Comparison of ENCODE assay signal across 11 mouse cellular contexts in the genomic region with DNA sequence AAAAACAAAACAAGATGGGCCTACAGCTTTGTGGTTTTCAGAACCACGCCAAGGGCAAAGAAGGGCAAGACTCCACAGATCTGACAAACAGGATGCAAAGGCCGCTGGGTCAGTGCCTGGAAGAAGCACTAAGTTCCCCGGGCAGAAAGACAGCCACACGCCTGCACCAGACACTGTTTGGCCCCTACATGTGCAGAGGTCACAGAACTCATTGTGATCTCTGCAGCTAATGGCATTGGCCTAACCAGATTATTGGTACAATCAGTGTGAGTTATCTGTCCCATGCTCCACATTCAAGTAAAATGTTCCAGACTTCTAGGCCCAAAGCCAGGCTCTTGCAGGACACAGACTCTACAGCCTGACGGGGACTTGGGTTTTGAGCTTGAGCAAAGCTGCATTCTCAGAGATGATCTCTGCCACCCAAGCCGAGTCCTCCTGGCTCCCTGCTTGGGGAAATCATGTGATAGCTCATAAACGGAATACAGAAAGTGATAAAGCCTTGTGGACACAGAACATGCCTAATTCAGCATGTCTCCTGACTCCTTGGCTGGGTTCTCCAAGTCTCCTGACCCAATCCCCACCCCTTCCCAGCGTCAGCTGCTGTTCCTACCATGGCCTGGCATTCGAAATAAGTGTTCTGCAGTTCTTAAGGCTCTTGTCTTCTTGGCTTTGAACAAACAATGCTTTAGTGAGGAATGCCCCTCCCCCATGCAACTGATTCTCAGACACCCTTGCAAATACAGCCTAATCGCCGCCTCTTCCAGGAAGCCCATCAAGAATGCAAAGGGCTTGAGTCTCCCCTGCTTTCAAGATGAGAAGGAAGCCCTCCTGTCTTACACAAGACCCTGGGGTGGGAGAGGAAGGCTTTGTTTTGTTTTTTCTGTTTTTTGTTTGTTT. TPM values are rescaled to one million over a fixed set of nuclear protein-coding genes. Genes with fewer than 3 reads are reported as not detected.
DNase-seq lines count a peak whose midpoint lies in the region; TF ChIP-seq lines count a peak whose summit lies in the region.
"Had no signal": no experiment of that assay in that cellular context is flagged by ENCODE, and none has a peak within 500 bp of the region (broad histone marks: within the 10 kb centered on the region; RNA-seq: fewer than 3 reads in every experiment).

No protein-coding gene starts in this region.

- peak overlapping the region; percentile 42; the same call in 1 of the 2 replicates for H3K27ac ChIP-seq in heart, embryonic 10.5 days

- H3K4me3 ChIP-seq in C2C12 (ENCODE audit: insufficient read depth, poor library complexity, severe bottlenecking): no peak overlapping the region
- H3K4me3 ChIP-seq in heart, embryonic 10.5 days: no peak overlapping the region

- no peaks in the 10 kb centered on the region for H3K27me3 ChIP-seq in C2C12 (ENCODE audit: control insufficient read depth, insufficient read depth, insufficient read length)
- H3K27me3 ChIP-seq in heart, embryonic 10.5 days (ENCODE audit: insufficient read depth, poor library complexity, severe bottlenecking): no peaks in the 10 kb centered on the region

- H3K4me1 ChIP-seq in heart, embryonic 10.5 days: peaks cover 47% of the 10 kb centered on the region

- H3ac ChIP-seq in C2C12 (ENCODE audit: control insufficient read depth, insufficient read length, low read depth): peak overlapping the region; percentile 39

- no peaks in the 10 kb centered on the region for H3K36me3 ChIP-seq in C2C12 (ENCODE audit: control insufficient read depth, insufficient read depth)
- peaks cover 4% of the 10 kb centered on the region; the same call in 1 of the 2 replicates for H3K36me3 ChIP-seq in heart, embryonic 10.5 days

- H3K79me2 ChIP-seq in C2C12 (ENCODE audit: control insufficient read depth, insufficient read depth): no peaks in the 10 kb centered on the region

- H3K9me3 ChIP-seq in heart, embryonic 10.5 days: no peaks in the 10 kb centered on the region

- H3K79me3 ChIP-seq in C2C12 (ENCODE audit: low read depth): no peaks in the 10 kb centered on the region

- TF ChIP-seq CTCF in C2C12 (IDR thresholded peaks at IDR 0.05; ENCODE audit: control insufficient read depth, insufficient read depth, insufficient read length): no peak

- peak; percentile 57 for DNase-seq in adrenal gland, postnatal 14 days
- DNase-seq in adrenal gland, adult 8-10 months: no peak
- DNase-seq in heart, embryonic 10.5 days (ENCODE audit: low spot score): no peak
- DNase-seq in kidney, postnatal 36 days: peak; percentile 59 to 74
- no peak for DNase-seq in thymus, postnatal 10 days (ENCODE audit: low spot score in 2 of 2)
- no peak for DNase-seq in thymus, adult 18-20 months
- no peak for DNase-seq in cerebellum, adult 8-10 months
- DNase-seq: layer of hippocampus, adult 9-11 months; thymus, adult 2 months had no signal

- 70% methylated on average over 11 of the region's 11 CpGs for WGBS in heart, embryonic 10.5 days

TF ChIP-seq in C2C12, 6 proteins besides CTCF, POLR2A, EP300 and RAD21:
- TF ChIP-seq USF1 (IDR thresholded peaks at IDR 0.05; ENCODE audit: low read depth) (no peak), MYOG (IDR thresholded peaks at IDR 0.05; ENCODE audit: control insufficient read depth, extremely low read depth, insufficient read length) (no peak), MAX (IDR thresholded peaks at IDR 0.05) (no peak)

RNA-seq across cellular contexts. Expression of a gene that starts 20.1 kb away (rescaled TPM):
- 10.3 and 13.7 TPM in 2 replicates for total RNA-seq in adrenal gland, postnatal 14 days (2021)
- 10 to 100 TPM; 22.5 to 28.9 (median 24.0) TPM for total RNA-seq in adrenal gland, adult 8-10 months (2022)
- 0.01 TPM for polyA plus RNA-seq in C2C12 (2012; fragmentation: generic; extraction: Trizol)
- polyA plus RNA-seq in heart, embryonic 10.5 days (2016; fragmentation: Nextera tagmentation; extraction: Ambion mirVana): 59.8 and 101 TPM in 2 replicates
- total RNA-seq: neutrophil, adult 5-6 weeks had no signal

Comparison
In these comparisons a context has a peak if more than half of its experiments do, and no peak if none do; other contexts are left out.
1. DNase-seq: peak in adrenal gland, postnatal 14 days (single experiment) and kidney, postnatal 36 days (2 of 2); none in adrenal gland, adult 8-10 months (single experiment), heart, embryonic 10.5 days (single experiment), thymus, postnatal 10 days (0 of 2), thymus, adult 18-20 months (0 of 2) and cerebellum, adult 8-10 months (single experiment).